Mouse (Mus musculus) cerebellum, adult 11-12 months (tissue): Measurements from ENCODE around the gene Zfp969.
"Not testable (repeated sequence)": the region's sequence is repeated elsewhere in the genome, so short reads cannot be mapped to it uniquely, and the experiment has no call there.

ENCODE experiments used
- DNase-seq: peaks from one replicate; pipeline ENCODE4 v3.0.0; 2022

Zfp969 gene

DNA sequence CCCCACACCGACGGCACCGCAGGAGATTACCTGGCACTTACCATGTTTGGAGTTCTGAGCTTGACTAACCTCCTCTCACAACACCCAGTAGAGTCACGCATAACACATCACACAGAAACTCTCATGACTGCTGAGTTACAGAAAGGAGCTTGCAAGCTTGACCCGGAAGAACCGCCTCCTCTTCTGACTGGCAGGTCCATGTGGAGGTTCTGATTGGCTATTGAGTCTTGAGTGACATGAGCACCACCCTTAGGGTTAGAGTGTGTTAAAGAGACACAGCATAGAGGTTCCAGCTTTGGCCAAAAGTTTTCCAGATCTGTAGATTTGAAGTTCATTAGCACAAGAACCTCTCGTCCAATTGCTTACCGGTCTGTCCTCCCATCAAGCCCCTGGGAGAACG is at the start of gene Zfp969:
Gene Zfp969 (minus strand): TSS at position 101 of the 400 bp plus-strand sequence.
- not testable (repeated sequence) for DNase-seq

DNA sequence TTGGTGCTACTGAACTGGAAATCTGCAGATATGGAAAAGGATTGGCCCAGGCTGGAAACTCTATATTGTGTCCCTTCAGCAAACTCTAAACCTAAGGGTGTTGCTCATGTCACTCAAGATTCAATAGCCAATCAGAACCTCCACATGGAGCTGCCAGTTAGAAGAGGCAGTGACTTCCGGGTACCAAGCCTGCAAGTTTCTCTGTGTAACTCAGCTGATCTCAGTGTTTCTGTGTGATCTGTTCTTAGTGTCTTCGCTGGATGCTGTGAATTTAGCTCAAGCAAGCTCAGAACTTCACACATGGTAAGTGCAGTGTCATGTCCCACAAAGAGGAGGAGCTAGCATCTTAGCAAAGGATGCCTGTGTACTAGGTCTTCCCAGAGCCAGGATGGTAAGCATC is 37.8 kb upstream of the Zfp969 start, which contains the start of gene Gm2007:
Gene Gm2007 (plus strand): TSS at position 301 of the 400 bp plus-strand sequence.
- DNase-seq: not testable (repeated sequence)

DNA sequence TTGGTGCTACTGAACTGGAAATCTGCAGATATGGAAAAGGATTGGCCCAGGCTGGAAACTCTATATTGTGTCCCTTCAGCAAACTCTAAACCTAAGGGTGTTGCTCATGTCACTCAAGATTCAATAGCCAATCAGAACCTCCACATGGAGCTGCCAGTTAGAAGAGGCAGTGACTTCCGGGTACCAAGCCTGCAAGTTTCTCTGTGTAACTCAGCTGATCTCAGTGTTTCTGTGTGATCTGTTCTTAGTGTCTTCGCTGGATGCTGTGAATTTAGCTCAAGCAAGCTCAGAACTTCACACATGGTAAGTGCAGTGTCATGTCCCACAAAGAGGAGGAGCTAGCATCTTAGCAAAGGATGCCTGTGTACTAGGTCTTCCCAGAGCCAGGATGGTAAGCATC is 59.8 kb downstream of the Zfp969 start, which contains the start of gene Gm11007:
Gene Gm11007 (plus strand): TSS at position 301 of the 400 bp plus-strand sequence.
- not testable (repeated sequence) for DNase-seq
